Mouse (Mus musculus): ENCODE data around the gene Msmb.

GRCm38 (mm10) chr14:32160563-32160962 is 18.7 kb downstream of the Msmb start:
- TF ChIP-seq CTCF (conservative IDR thresholded peaks at IDR 0.05; ENCODE audit: low read length) = no peak
- TF ChIP-seq POU5F1 (IDR thresholded peaks at IDR 0.05; ENCODE audit: borderline replicate concordance, low read length) = no peak
- TF ChIP-seq NANOG (IDR thresholded peaks at IDR 0.05; ENCODE audit: borderline replicate concordance, low read length) = no peak
